Mouse (Mus musculus) heart, postnatal 0 days (tissue): ENCODE measurements around the gene Zcwpw1.
A peak's percentile ranks its signal among the peaks of the same experiment; 100 is the strongest.

Experiments used
- CTCF ChIP-seq: IDR thresholded peaks from 2 replicates; pipeline ENCODE4 v1.5.1; 2016; ENCODE audit warnings: antibody characterized with exemption, control low read depth, low read depth
- EP300 ChIP-seq: IDR thresholded peaks from 2 replicates; pipeline ENCODE4 v1.6.1; 2016; ENCODE audit warnings: antibody characterized with exemption, low read depth

DNA sequence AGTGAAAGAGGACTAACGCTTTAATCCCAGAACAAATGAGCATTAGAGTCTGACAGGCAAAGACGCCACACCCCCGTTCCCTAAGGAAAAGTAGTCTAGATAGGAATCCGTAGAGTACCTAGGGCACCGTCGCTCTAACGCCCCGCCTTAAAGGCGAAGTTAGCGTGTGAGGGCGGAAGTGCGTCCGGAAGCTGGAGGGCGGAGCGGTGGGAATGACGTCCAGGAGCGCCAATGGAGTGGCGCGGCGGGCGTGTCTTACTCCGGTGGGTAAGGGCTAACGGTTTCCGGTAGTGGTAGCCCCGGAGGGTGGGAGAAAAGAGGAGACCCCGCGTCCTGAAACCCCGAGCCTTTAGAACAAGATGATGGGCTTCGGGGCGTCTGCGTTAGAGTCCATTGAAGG lies 9.0 kb upstream of the Zcwpw1 start, which contains the start of gene Ppp1r35:
- no peak for TF ChIP-seq CTCF
- 0 out of 2 replicates have a peak, but pooled peaks have one; percentile 44 for TF ChIP-seq EP300
